Mouse (Mus musculus) stomach, embryonic 14.5 days (tissue): Measurements from ENCODE around the gene Fancc. TPM values are rescaled to one million over a fixed set of nuclear protein-coding genes. Genes with fewer than 3 reads are reported as not detected.

Source experiments
- ATAC-seq: fragments of 200-750 bp; cut with Nextera tagmentation; 2 replicates; pipeline ENCODE4 v1.8.0; 2017; ENCODE audit warnings: low read depth, moderate TSS enrichment; ENCODE audit not compliant: insufficient number of reproducible peaks, insufficient read depth, low FRiP score
- H3K27ac ChIP-seq: fragments of 300-500 bp; sonication (generic); 2 replicates; pipeline ENCODE4 v1.5.1; 2014; ENCODE audit warnings: mild to moderate bottlenecking, low read length, moderate library complexity, mixed read lengths
- H3K27me3 ChIP-seq: fragments of 300-500 bp; sonication (generic); 2 replicates; pipeline ENCODE4 v1.6.1; 2014; ENCODE audit warnings: low read length, control low read depth, mixed read lengths; ENCODE audit not compliant: control insufficient read depth, insufficient read depth
- H3K36me3 ChIP-seq: fragments of 300-500 bp; sonication (generic); 2 replicates; pipeline ENCODE4 v1.6.1; 2014; ENCODE audit warnings: mild to moderate bottlenecking, control low read depth, low read length, moderate library complexity, mixed read lengths; ENCODE audit not compliant: control insufficient read depth, insufficient read depth
- H3K4me1 ChIP-seq: fragments of 300-500 bp; sonication (generic); 2 replicates; pipeline ENCODE4 v1.6.1; 2014; ENCODE audit warnings: low read length, control low read depth, mixed read lengths; ENCODE audit not compliant: control insufficient read depth, insufficient read depth
- H3K4me2 ChIP-seq: fragments of 300-500 bp; sonication (generic); replicated peaks from 2 replicates; pipeline ENCODE4 v1.6.1; 2014; ENCODE audit warnings: low read depth, low read length, control low read depth
- H3K4me3 ChIP-seq: fragments of 300-500 bp; sonication (generic); 2 replicates; pipeline ENCODE4 v1.5.1; 2014; ENCODE audit warnings: low read depth, low read length, control low read depth
- H3K9ac ChIP-seq: fragments of 300-500 bp; sonication (generic); replicated peaks from 2 replicates; pipeline ENCODE4 v1.6.1; 2014; ENCODE audit warnings: low read depth, mild to moderate bottlenecking, control low read depth, low read length, moderate library complexity, mixed read lengths
- H3K9me3 ChIP-seq: fragments of 300-500 bp; sonication (generic); 2 replicates; pipeline ENCODE4 v1.6.1; 2016; ENCODE audit warnings: low read depth, low read length, control low read depth; ENCODE audit not compliant: control insufficient read depth
- WGBS: fragments of 180-500 bp; shearing (Covaris S2); extraction: QIAGEN DNeasy Blood & Tissue Kit; methylation state at CpG from one replicate; pipeline ENCODE4 v1.1.7; 2014; 5-methylcytosine and 5-hydroxymethylcytosine counted together
- microRNA counts: library from miRNA; unstranded; fragments of <30 nt; microRNA quantifications from one replicate; lab custom pipeline; 2016
- microRNA-seq: library from miRNA; unstranded; fragments of <30 nt; microRNA quantifications from one replicate; pipeline ENCODE4, GENCODE M21; 2016
- polyA plus RNA-seq: library from polyadenylated mRNA; unstranded; fragments of >200 nt; fragmentation: Nextera tagmentation; extraction: Ambion mirVana; gene quantifications from 2 replicates; pipeline ENCODE4 v1.2.1, GENCODE M21; 2014

The Fancc gene
- polyA plus RNA-seq, 1 experiment from 2014 or later: 24.3 TPM

GRCm38 (mm10) chr13:63239301-63239804 lies 257.7 kb downstream of the Fancc start:
- Histone ChIP-seq H3K27me3 (no peaks in the 10 kb centered on the region), H3K4me3 (peak overlapping the region; percentile 78), H3K36me3 (no peaks in the 10 kb centered on the region; the same call in 1 of the 2 replicates), H3K4me2 (peak overlapping the region; percentile 72), H3K9me3 (no peaks in the 10 kb centered on the region), H3K27ac (peak overlapping the region; percentile 96), H3K9ac (peak overlapping the region; percentile 90), H3K4me1 (peaks cover 28% of the 10 kb centered on the region)
- ATAC-seq: peak; percentile 66
- WGBS: 7% methylated on average over 11 of the region's 11 CpGs

GRCm38 (mm10) chr13:63238045-63238444 lies 259.0 kb downstream of the Fancc start:
- WGBS: 91% methylated on average over 7 of the region's 7 CpGs
- no peak for ATAC-seq
- Histone ChIP-seq H3K9ac (no peak overlapping the region), H3K4me1 (peaks cover 26% of the 10 kb centered on the region), H3K4me3 (no peak overlapping the region), H3K27ac (no peak overlapping the region), H3K9me3 (no peaks in the 10 kb centered on the region), H3K27me3 (no peaks in the 10 kb centered on the region), H3K4me2 (no peak overlapping the region), H3K36me3 (no peaks in the 10 kb centered on the region; the same call in 1 of the 2 replicates)

GRCm38 (mm10) chr13:63236159-63236893 lies 260.8 kb downstream of the Fancc start:
- Histone ChIP-seq H3K4me1 (peaks cover 25% of the 10 kb centered on the region), H3K4me3 (no peak overlapping the region), H3K9me3 (no peaks in the 10 kb centered on the region), H3K9ac (no peak overlapping the region), H3K36me3 (no peaks in the 10 kb centered on the region), H3K27me3 (no peaks in the 10 kb centered on the region), H3K4me2 (no peak overlapping the region), H3K27ac (peak overlapping the region; percentile 76; the same call in 1 of the 2 replicates)
- WGBS: 17% methylated on average over 5 of the region's 5 CpGs
- no peak for ATAC-seq

- peak overlapping the region; percentile 76; the same call in 1 of the 2 replicates for H3K27ac ChIP-seq
Measured at GRCm38 (mm10) chr13:63235551-63235950, 261.5 kb downstream of the Fancc start.

More at GRCm38 (mm10) chr13:63235551-63235950, 261.5 kb downstream of the Fancc start:
- no peak for ATAC-seq
- peaks cover 28% of the 10 kb centered on the region for H3K4me1 ChIP-seq
- H3K9me3 ChIP-seq: no peaks in the 10 kb centered on the region
- H3K4me2 ChIP-seq: no peak overlapping the region
- H3K4me3 ChIP-seq: no peak overlapping the region
- H3K27me3 ChIP-seq: no peaks in the 10 kb centered on the region
- H3K9ac ChIP-seq: no peak overlapping the region
- no peaks in the 10 kb centered on the region for H3K36me3 ChIP-seq
- 83% methylated on average over 3 of the region's 3 CpGs for WGBS

MicroRNAs within 50 kb of the gene (microRNA counts, 519-probe panel; counts per million panel counts)
- 4,263 counts per million, percentile 85 among the panel's probes with 10 or more counts for microRNA mmu-miR-23b (lab: Ali Mortazavi, UCI)
- microRNA mmu-miR-24 (lab: Ali Mortazavi, UCI): 3,635 counts per million, percentile 72 among the panel's probes with 10 or more counts
- 3,228 counts per million, percentile 60 among the panel's probes with 10 or more counts for microRNA mmu-miR-27b (lab: Ali Mortazavi, UCI)

Small RNA genes within 50 kb of the gene (microRNA-seq; reads per million reads assigned to microRNA genes)
- 31,823 reads per million, percentile 98 among the genes with 10 or more reads in this experiment for gene Mir23b
- gene Mir24-1: not detected
- 3,156 reads per million, percentile 84 among the genes with 10 or more reads in this experiment for gene Mir27b
- not detected for gene Mir3074-1

Other genes starting within 250 kb of the Fancc start
- gene Ptch1, start 76.3 kb upstream of the Fancc start, polyA plus RNA-seq: 71.5 and 79.8 TPM in 2 replicates